Mouse (Mus musculus) CH12.LX (cell line): ENCODE measurements around the gene Gas2l2.

Experiments
- CTCF ChIP-seq, 2 experiments: IDR thresholded peaks in 1 of 2; conservative IDR thresholded peaks in 1 of 2; 2 replicates each; pipeline ENCODE4 v1.5.1; 2011 to 2012; ENCODE audit warnings: low read depth in 2 of 2, low read length in 2 of 2, improper control_type of control experiment in 1 of 2, inconsistent platforms in 1 of 2, mild to moderate bottlenecking in 1 of 2, moderate library complexity in 1 of 2
- GABPA ChIP-seq: IDR thresholded peaks from 2 replicates; pipeline ENCODE4 v1.6.1; 2012; ENCODE audit warnings: low read depth, low read length, improper control_type of control experiment, inconsistent platforms; ENCODE audit not compliant: insufficient replicate concordance
- PAX5 ChIP-seq: IDR thresholded peaks from 2 replicates; pipeline ENCODE4 v1.6.1; 2012; ENCODE audit warnings: low read length, inconsistent platforms, mixed read lengths
- POLR2A ChIP-seq: IDR thresholded peaks from 2 replicates; pipeline ENCODE4 v1.6.1; 2011; ENCODE audit warnings: low read depth, mild to moderate bottlenecking, improper control_type of control experiment, low read length
- USF1 ChIP-seq: IDR thresholded peaks from 2 replicates; pipeline ENCODE4 v1.6.1; 2014; ENCODE audit warnings: low read depth, mild to moderate bottlenecking, inconsistent platforms, low read length, improper control_type of control experiment
- ZNF384 ChIP-seq: IDR thresholded peaks from 2 replicates; pipeline ENCODE4 v1.6.1; 2012; ENCODE audit warnings: low read depth, low read length, improper control_type of control experiment, inconsistent platforms

- TF ChIP-seq USF1, result no peak
- no peak for TF ChIP-seq POLR2A
- TF ChIP-seq CTCF (conservative IDR thresholded peaks at IDR 0.05 in 1 of 2, IDR thresholded peaks at IDR 0.05 in 1 of 2; ENCODE audit: low read depth in 2 of 2, low read length in 2 of 2), result no peak
- no peak for TF ChIP-seq PAX5
- no peak for TF ChIP-seq ZNF384
- TF ChIP-seq GABPA, result no peak
Measured at GRCm38 (mm10) chr11:83447612-83448011, 18.4 kb upstream of the Gas2l2 start.
